Mouse (Mus musculus) brown adipose tissue, adult 24 weeks (tissue): ENCODE results near the gene 1700020L24Rik. TPM values are rescaled to one million over a fixed set of nuclear protein-coding genes. Genes with fewer than 3 reads are reported as not detected.

Experiments
- H3K27ac ChIP-seq: fragments of 200-500 bp; replicated peaks from 2 replicates; pipeline ENCODE4 v1.5.1; 2012; ENCODE audit warnings: low read depth, mild to moderate bottlenecking, low read length
- H3K4me1 ChIP-seq: fragments of 200-500 bp; 2 replicates; pipeline ENCODE4 v1.6.1; 2012; ENCODE audit warnings: low read length, mixed read lengths; ENCODE audit not compliant: control insufficient read depth, insufficient read depth, insufficient read length
- H3K4me3 ChIP-seq: fragments of 200-500 bp; 2 replicates; pipeline ENCODE4 v1.5.1; 2012; ENCODE audit warnings: low read depth, mild to moderate bottlenecking, low read length, moderate library complexity; ENCODE audit not compliant: insufficient read depth
- polyA plus RNA-seq: library from polyadenylated mRNA; stranded (reverse); fragments of >200 nt; gene quantifications from 2 replicates; pipeline ENCODE4 v1.2.4, GENCODE M21; 2012; ENCODE audit not compliant: missing spikeins, insufficient read depth, insufficient read length

1700020L24Rik gene
- polyA plus RNA-seq, 1 experiment, result 2.9 TPM

DNA sequence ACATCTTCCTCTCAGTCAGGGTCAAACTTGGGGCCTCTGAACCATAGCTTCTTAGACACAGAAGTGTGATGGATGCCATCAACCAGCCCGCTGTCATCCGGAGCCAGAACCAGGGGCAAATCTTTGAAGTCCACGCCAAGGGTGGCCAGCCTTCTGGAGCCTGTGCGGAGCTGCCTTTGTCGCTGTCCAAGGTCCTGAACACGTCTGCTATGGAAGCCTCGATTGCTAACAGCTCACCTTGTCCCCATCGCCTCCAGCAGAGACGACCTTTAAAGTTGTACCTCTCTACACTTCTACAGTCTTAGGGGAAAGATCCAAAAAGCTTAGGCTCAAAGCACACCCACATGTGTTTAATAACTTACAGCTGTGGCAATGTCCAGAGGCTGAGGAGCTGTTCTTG is 16.2 kb upstream of the 1700020L24Rik start:
- Histone ChIP-seq H3K27ac (no peak overlapping the region), H3K4me1 (no peaks in the 10 kb centered on the region), H3K4me3 (no peak overlapping the region)

DNA sequence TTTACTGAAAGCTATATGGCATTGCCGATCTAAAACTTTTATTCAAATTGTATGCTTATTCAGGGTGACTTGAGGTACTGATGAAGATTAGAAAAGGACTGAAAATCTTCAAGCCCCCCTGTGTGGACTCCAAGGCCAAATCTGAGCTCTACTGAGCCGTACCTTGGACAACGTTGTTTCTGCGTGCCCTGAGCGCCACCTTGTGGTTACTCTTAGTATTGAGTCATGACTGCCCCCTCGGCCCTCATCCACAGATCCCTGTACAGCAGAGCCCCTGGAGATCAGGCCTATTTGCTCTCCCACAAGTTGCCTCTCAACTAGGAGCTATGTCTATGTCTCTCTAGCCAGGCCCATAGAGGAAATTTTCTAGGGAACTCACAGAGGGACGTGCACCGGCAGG is 12.8 kb upstream of the 1700020L24Rik start:
- no peak overlapping the region for H3K4me3 ChIP-seq
- no peak overlapping the region for H3K27ac ChIP-seq
- no peaks in the 10 kb centered on the region for H3K4me1 ChIP-seq

DNA sequence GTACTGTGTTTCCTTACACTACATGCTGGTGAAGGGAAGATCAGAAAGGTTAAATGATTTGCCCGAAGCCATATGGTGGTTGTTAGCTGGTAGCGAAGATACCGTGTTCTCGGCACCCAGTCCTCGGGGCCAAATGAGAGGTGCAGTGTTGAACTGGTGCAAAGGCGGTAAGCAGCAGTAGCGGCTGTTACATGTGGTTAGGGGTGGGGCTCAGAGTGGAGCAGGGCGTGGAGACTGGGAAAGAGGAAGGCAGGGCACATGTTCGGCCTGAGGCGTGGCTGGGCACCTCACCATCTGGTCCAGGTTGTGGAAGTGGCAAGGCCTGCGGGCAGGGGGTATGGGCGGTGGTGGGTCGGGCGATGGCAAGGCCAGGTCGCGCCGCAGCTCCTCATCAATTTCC is 10.5 kb upstream of the 1700020L24Rik start:
- Histone ChIP-seq H3K27ac (no peak overlapping the region), H3K4me3 (no peak overlapping the region)

DNA sequence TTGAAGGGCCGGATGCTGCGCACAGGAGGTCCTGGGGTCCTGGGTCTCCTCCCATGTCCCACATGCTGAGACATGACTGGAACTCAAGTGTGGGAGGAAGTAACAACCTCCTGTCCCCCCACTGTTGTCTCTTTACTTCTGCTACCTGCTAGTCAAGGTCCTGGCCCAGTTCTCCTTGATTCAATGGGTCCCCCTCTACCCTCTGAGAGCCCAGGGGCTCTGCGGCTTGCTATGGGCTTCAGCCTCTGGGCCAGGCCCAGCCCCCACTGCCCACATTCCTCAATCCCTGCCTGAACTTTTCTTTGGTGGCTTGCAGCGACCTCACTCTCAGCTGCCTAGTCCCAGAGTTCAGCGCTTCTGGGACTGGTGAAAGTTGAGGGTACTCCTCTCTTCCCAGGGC is 8.1 kb upstream of the 1700020L24Rik start, which contains the start of gene Gas2l2:
Gene Gas2l2, minus strand, starts transcription at position 101 of the 400 bp plus-strand sequence.
- no peaks in the 10 kb centered on the region for H3K4me1 ChIP-seq
- H3K4me3 ChIP-seq, result no peak within 1 kb of the TSS
- no peak within 1 kb of the TSS for H3K27ac ChIP-seq

More for the DNA sequence above, 10.5 kb upstream of the 1700020L24Rik start:
- no peaks in the 10 kb centered on the region for H3K4me1 ChIP-seq

DNA sequence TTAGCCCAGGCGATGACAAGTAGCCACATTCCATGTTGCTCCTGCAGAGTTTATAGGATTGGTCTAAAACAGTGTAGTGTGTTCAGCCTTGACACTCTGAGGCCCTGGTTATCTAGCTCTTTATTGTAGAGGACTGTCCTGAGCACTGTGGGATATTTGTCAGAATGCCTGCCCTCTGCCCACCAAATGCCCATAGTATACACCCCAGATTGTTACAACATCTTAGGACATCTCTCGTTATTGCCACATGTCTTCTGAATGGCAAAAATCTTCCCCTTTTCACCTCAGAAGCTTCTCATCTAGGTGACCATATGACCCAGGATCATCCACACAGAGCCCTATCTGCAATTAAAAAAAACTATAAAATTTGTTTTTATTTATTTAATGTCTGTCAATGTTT is 4.9 kb upstream of the 1700020L24Rik start:
- Histone ChIP-seq H3K4me3 (no peak overlapping the region), H3K27ac (no peak overlapping the region), H3K4me1 (no peaks in the 10 kb centered on the region)

DNA sequence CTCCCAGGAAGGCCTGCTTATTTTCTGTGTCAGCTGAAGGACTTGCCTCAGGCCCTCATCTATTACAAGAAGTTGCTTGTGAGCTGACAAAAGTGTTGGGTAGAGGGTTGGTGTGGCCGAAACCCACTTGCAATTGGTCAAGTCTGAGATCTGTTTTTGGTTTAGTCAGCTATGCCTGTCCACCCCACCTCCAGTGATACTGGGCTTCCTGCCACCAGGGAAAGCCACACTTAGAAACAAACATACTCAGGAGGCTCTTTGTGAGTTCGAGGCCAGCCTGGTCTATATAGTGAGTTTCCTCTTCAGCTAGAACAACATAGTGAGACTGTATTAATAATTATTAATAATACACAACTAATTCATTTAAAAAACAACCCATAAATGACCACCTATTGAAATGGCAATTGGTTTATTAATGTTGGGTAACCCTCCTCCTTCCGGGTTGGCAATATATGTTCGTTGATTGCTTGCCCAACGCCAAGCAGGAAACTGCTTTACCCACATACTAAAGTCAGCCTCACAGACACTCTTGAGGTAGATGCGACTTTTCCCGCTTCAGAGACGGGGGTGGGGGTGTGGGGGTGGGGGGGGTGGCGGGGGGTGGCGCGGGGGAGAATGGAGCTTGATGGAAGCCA is 2.1 kb downstream of the 1700020L24Rik start:
- Histone ChIP-seq H3K27ac (no peak overlapping the region), H3K4me1 (peaks cover 9% of the 10 kb centered on the region; the same call in 1 of the 2 replicates), H3K4me3 (no peak overlapping the region)

DNA sequence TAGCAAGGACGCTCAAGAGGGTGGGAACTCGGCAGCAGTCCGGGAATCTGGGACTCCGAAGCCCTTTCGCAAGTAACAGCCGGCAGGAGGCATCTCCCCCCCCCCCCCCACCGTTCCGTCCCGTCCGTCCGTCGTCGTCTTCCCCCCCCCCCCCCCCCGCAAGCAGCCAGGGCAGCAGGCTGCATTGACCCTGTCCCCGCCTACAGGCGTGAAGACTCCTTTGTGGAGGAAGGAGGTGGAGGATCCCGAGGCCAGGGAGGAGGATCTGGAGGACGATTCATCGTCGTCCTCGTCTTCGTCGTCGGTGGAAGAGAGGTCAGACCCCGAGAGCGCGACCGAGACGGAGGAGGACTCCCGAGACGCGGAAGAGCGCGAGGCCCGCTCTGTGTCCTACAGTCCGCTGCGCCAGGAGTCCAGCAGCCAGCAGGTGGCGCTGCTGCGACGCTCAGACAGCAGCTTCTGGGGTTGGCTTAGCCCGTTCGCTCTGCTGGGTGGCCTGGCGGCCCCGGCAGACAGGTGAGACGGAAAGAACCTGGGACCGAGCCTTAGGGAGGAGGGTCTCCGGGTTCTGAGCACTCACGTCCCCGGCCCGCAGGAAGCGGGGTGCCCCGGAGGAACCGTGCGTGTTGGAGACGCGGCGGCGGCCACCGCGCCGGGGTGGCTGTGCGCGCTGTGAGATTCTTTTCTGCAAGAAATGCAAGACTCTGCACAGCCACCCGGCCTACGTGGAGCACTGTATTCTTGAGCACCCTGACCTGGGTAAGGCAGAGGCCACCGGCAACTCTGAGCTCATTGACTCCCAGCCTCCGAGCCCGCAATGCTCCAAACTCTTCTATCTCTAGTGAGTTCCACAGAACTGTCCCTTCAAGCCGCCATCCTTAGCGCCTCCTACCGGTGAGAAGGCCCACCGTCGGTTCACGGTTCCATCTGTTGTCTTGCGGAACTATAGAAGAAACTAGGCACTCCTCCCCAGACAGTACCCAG is 2.9 kb downstream of the 1700020L24Rik start:
- Histone ChIP-seq H3K4me1 (peaks cover 9% of the 10 kb centered on the region; the same call in 1 of the 2 replicates), H3K27ac (peak overlapping the region; percentile 72), H3K4me3 (peak overlapping the region; percentile 71)

DNA sequence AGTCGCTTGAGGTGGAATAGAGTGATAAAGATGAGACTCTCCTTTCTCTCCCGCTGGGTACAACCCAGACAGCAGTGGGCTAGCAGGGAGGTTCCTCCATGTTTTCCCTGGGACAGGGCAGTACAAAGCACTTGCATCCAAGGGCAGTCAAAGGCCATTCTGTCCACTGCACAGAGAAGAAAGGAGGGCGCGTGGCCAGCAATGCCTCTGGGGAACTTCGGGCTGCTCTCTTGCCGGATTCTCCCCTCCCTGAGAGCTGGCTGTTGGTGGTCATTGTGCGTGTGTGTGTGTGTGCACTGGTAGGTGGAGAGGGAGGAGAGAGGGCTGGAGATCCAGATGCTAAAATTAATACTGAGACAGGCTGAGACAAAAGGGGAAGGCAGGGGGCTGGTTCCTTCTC is 3.8 kb downstream of the 1700020L24Rik start:
- H3K4me1 ChIP-seq, result peaks cover 9% of the 10 kb centered on the region; the same call in 1 of the 2 replicates
- peak overlapping the region; percentile 72 for H3K27ac ChIP-seq
- H3K4me3 ChIP-seq, result peak overlapping the region; percentile 71

DNA sequence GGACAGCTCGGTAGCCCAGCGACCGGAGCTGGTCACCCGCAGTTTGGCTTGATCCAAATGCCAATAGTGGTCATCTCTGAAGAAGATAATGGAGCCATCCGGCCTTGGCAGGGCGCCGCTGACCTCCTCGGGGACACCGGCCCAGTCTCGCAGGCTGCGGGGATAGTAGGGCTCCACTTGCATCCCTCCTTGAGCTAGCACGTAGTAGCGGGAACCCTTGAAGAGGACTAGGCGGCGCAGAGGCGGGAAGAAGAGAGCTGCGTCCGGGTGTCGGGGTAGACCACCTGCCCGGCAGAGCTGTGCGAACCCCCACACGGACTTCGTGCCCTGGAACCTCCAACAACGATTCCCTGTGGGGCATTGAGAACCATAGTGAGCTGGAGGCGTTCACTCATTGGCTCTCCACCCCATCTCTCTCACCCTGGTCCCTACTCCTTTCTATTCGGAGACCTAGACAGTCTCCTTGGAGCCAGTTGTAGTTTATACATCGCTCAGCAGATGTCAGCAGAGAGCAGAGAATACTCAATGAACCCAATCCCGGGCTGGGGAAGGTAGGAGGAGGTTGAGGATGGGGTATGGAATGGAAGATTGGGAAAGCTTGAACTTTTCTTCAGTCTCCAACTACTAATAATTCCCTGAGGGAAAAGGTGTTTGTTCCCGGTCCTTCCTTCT is 5.3 kb downstream of the 1700020L24Rik start:
- no peak overlapping the region for H3K27ac ChIP-seq
- peak overlapping the region; percentile 29; the same call in 1 of the 2 replicates for H3K4me3 ChIP-seq
- H3K4me1 ChIP-seq, result peaks cover 16% of the 10 kb centered on the region

DNA sequence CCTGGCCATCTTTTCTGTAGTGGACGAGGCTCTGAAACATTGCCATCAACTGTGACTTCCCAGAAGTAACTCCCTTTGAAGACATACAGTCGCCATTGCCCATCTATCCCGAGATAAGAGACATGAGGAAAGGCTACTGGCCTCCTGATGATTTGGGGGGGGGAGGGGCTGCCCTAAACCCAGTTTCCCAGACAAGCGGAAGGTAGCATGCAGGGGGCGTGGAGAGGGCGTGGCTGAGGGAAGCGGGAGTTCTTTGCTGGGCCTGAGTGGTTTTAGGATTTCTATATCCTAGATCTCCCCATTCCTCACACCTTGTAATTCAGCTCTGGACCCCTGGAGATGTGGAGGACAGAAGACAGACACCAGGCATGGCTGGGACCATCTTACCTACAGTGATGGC is 6.3 kb downstream of the 1700020L24Rik start:
- Histone ChIP-seq H3K4me1 (peaks cover 26% of the 10 kb centered on the region), H3K4me3 (no peak overlapping the region), H3K27ac (no peak overlapping the region)

DNA sequence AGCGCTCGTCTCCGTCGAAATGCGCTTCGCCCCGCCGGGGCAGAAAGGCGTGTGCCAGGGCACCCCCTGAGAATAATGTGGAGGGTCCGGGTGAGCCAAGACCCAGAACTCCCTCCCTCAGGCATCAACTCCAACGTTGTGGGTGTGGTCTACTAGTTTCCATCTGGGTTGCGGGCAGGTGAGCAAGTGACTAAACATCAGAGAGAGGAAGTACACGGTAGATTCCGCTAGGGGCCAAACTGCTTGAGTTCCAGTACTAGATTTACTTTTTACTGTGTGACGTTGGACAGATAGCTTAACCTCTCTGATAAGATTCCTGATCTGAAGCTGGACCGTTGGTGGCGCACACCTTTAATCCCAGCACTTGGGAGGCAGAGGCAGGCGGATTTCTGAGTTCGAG is 7.5 kb downstream of the 1700020L24Rik start:
- H3K4me3 ChIP-seq, result no peak overlapping the region
- no peak overlapping the region for H3K27ac ChIP-seq
- peaks cover 37% of the 10 kb centered on the region for H3K4me1 ChIP-seq

DNA sequence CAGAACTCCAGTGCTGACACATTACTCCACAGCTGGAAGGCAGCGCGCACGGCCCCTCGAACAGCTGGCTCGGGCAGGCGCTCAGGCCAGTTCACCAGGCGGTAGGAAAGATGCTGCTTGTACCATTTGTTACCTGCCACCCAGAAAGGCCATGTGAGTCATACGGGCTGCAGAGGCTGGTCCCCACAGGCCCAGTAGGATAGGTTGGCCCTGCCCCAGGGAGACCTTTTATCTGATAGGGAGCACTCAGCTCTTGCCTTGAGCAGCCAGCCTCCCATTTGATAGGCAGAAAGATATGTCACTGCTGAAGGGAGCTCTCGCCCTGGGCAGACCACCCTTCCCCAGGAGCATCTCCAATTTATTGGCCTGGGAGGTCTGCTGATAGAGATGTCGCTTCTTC is 10.1 kb downstream of the 1700020L24Rik start:
- H3K4me3 ChIP-seq, result no peak overlapping the region
- H3K27ac ChIP-seq, result peak overlapping the region; percentile 15; the same call in 1 of the 2 replicates
- peaks cover 36% of the 10 kb centered on the region for H3K4me1 ChIP-seq

DNA sequence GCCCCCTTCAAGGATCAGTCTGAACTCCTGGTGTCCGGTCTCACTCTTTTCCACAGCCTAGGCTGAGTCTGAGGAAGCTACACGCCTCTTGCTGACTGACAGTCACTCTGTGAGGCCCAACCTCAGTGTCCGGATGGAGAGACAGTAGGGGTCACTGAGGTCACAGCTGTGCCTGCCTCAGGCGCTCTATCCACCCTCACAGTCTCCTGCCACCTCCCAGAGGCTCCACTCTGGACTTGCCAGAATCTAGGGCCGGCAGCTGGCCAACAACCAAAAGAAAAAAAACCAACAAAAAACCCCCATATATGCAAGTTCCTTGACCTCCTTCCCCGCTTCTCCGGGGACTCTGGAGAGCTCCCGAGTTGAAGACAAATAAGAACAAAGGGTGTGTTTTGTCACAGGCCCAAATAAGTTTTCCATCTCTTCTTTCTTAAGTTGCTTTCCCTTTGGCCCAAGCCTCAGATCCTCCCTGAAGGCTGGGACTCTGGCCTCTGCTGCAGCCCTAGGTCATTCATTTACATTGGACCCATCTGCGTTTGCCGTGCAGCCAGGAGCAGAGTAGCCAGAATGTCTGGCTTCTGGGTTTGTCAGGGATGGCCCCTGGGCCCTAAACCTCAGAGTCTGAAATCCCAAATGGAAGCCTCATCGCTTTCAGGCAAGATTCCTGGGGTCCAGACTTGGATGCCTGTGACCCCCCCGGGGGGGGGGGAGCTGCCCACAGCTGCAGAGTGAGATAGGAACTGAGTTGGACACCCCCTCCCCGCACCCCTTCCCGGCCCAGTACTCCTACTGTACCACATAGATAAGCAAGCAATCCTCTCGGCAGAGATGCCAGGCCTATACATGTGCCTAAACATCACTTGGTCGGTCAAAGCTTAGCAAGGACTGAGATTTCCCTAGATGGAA is 10.8 kb downstream of the 1700020L24Rik start:
- peak overlapping the region; percentile 15; the same call in 1 of the 2 replicates for H3K27ac ChIP-seq
- H3K4me1 ChIP-seq, result peaks cover 37% of the 10 kb centered on the region
- H3K4me3 ChIP-seq, result no peak overlapping the region

DNA sequence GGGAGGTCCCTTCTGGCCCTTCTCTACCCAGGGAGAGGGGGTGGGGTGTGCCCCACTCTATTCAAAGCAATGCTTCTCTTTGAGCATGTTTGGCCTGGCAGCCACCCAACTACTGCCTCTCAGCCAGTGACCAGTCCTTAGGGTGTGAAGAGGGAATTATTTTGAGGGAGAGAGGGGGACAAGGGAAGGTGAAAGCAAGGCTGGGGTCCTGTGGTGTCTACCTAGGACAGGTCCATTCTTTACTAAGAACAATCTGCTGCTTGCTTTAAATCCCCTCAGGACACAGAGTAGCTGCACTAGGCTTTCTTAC is 11.4 kb downstream of the 1700020L24Rik start:
- peak overlapping the region; percentile 24; the same call in 1 of the 2 replicates for H3K27ac ChIP-seq
- H3K4me3 ChIP-seq, result no peak overlapping the region
- peaks cover 37% of the 10 kb centered on the region for H3K4me1 ChIP-seq
